Mouse (Mus musculus) gastrocnemius, postnatal 10 days (tissue): Measurements from ENCODE around the gene Slc4a1. TPM values are rescaled to one million over a fixed set of nuclear protein-coding genes. Genes with fewer than 3 reads are reported as not detected.
"Not testable (repeated sequence)": the region's sequence is repeated elsewhere in the genome, so short reads cannot be mapped to it uniquely, and the experiment has no call there.

Experiments used
- DNase-seq: peaks from one replicate; pipeline ENCODE4 v3.0.0; 2021; ENCODE audit warnings: mixed read lengths
- total RNA-seq, 2 experiments: library from RNA; stranded (reverse); gene quantifications; 2 replicates each; pipeline ENCODE4 v1.2.3; 2021

Gene Slc4a1
- total RNA-seq, 2 experiments from 2014 or later: 2.1 to 10.7 TPM

DNA sequence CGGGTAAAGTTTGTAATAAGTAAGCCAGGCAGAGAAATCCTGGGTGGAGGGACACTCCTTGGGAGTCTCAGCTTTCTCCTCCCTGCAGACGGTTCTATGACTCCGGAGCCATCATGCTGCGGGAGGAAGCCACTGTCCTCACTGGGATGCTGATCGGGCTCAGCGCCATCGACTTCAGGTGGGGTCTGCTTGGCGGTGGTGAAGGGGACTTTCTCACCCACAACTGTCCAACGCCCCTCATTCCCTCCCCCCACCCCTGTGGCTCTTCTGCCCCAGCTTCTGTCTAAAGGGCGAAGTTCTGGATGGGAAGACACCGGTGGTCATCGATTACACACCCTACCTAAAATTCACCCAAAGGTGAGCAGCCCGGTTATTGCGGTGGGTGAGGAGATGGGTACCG is 33.1 kb upstream of the Slc4a1 start:
- DNase-seq: no peak

- DNase-seq: no peak
These were observed 32.2 kb upstream of the Slc4a1 start for GRCm38 (mm10) chr11:102398007-102398825.

- DNase-seq: no peak
These were observed 30.7 kb upstream of the Slc4a1 start for GRCm38 (mm10) chr11:102396671-102397141.

GRCm38 (mm10) chr11:102396263-102396662 is 30.3 kb upstream of the Slc4a1 start:
- no peak for DNase-seq

GRCm38 (mm10) chr11:102395250-102395649 is 29.2 kb upstream of the Slc4a1 start:
- no peak for DNase-seq

GRCm38 (mm10) chr11:102394421-102395124 is 28.6 kb upstream of the Slc4a1 start:
- DNase-seq: no peak

GRCm38 (mm10) chr11:102393719-102394420 is 27.9 kb upstream of the Slc4a1 start:
- DNase-seq: no peak

DNA sequence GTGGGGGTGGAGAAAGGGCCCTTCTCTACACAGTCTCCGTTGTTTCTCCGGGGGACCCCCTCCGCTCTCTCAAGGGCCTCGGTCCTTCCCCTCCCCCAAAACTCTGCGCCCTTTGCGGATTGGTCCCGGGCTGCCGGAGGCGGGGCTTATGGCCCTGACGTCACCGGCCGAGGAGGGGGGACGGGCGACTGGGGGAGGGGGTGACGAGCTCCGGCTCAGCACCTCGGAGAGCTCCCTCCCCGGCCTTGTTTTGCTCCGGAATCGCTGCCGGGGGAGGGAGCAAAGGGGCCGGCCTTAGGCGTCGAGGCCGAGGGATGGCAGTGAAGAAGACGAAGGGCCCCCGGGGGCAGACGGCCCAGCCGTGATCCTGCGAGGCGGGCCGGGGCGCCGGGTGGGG is 27.2 kb upstream of the Slc4a1 start, which contains the start of gene Rundc3a:
Rundc3a (plus strand) TSS at position 166 of the 397 bp plus-strand sequence.
- DNase-seq: peak; percentile 87

DNA sequence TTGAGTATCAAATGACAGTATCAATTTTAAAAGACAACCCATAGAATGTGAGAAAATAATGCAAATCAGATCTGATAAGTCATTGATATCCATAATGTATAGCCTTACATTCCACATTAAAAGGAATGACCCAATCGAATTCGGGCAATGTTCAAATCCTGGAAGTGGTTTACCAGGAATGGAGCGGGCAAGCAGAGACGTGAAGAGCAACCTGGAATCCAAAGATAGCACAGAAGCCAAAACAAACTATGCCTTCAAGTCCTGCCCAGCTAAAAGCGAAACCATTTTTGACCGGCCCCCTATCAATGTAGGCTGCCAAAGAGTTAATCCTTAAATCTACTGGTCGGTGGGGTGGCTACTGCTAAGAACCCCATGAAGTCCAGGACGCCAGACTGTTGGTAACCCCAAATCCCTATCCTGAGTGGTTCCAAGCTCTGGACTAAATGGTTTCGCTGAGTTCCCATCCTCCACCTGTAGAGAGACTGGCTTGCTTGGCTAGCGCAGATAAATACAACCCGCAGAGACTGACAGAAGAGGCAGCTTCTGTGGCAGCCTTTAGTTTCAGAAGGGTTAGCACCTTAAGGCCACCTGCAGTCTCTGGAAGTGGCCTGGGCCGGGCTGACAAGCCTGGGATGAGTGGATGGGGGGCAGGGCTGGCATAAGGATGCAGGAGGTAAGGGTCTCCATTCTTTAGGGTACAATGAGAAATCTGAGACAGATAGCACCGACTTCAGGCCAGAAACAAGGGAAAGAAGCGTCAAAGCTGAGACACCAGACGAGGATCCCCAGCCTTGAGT is 26.6 kb upstream of the Slc4a1 start:
- no peak for DNase-seq

- DNase-seq: not testable (repeated sequence)
These were observed 23.4 kb upstream of the Slc4a1 start for GRCm38 (mm10) chr11:102389436-102389835.

DNA sequence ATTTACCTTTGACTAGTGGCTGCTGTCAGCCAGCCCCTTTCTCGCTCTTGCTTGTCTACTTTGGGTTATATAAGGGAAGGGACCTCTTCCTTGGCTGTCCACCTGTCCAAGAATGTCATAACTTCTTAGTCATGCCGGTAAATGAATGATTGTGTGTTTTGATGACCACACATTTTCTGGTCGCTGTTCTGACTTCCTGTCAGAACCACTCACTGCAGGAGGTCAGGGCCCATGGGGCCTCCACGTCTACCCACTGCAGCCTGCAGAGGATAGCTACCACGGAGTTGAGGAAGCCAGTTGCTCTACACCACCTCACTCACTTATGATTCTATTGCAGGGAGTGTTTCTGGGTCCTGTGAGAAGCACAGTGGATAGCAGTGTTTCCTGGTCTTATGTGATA is 20.1 kb upstream of the Slc4a1 start:
- no peak for DNase-seq

- DNase-seq: no peak
These were observed 19.1 kb upstream of the Slc4a1 start for GRCm38 (mm10) chr11:102385075-102385474.

DNA sequence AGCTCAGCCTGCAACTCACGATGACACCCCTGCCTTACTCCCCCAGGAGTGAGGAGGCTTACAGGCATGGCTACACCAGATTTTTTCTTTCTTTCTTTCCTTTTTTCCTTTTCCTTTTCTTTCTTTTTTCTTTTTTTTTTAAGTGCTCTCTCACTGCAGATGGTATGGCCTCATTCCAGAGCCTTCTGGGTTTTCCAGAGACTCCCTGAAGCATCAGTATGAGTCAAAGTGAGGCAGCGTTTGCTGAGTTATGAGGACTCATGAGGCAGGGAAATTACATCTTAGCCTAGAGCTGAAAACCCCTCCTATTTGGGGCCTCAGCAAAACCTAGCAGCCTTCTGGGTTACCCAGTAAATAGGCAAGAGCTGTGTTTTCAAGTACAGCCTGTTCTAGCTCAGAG is 18.4 kb upstream of the Slc4a1 start:
- DNase-seq: no peak

GRCm38 (mm10) chr11:102383365-102384136 is 17.5 kb upstream of the Slc4a1 start:
- no peak for DNase-seq

- no peak for DNase-seq
These were observed 16.8 kb upstream of the Slc4a1 start for GRCm38 (mm10) chr11:102382794-102383193.

GRCm38 (mm10) chr11:102381341-102382100 is 15.5 kb upstream of the Slc4a1 start:
- DNase-seq: no peak

DNA sequence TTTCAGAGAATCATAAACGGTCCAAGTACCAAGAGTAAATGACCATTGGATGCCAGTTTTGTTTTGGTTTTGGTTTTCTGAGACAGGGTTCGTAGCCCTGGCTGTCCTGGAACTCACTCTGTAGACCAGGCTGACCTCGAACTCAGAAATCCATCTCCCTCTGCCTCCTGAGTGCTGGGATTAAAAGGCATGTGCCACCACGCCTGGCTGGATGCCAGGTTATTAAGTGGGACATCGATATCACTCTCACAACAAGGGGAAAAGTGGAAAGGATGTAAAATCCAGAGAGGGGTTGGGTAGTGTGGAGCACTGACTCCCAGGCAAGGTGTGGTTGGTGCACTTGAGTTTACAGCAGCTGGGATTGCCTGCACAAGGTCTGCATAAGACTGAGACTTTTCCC is 14.1 kb upstream of the Slc4a1 start:
- no peak for DNase-seq

- no peak for DNase-seq
These were observed 11.2 kb upstream of the Slc4a1 start for GRCm38 (mm10) chr11:102377186-102377585.

GRCm38 (mm10) chr11:102376196-102376835 is 10.3 kb upstream of the Slc4a1 start:
- no peak for DNase-seq
